ENCODE assay signal across 8 mouse cellular contexts in the genomic region with DNA sequence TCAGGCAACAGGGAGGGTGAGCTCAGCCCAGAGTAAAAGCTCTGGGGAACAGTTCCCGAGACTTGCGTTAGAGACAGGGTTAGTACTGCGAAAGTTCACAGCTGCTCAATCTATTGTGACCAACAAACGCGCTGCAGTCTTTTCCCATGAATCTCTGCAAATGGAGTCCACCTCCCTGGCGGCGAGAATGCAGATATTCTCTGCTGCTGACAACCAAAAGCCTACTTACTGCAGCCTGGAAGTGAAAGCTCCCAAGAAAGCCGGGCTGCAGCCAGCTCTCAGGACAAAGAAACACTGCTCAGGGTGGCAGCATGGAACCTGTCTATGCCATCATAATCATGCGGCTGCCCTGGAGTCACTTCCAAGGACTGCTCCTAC. TPM values are rescaled to one million over a fixed set of nuclear protein-coding genes. Genes with fewer than 3 reads are reported as not detected.
DNase-seq lines count a peak whose midpoint lies in the region; ATAC-seq and TF ChIP-seq lines count a peak whose summit lies in the region.

No protein-coding gene starts in this region.

- WGBS in forebrain, embryonic 10.5 days, result 14% methylated on average over 9 of the region's 9 CpGs
- WGBS in neural tube, embryonic 14.5 days, result 24% methylated on average over 9 of the region's 9 CpGs

- peak; percentile 38 for DNase-seq in forebrain, embryonic 10.5 days (ENCODE audit: extremely low spot score, low spot score)
- DNase-seq in heart, postnatal 10 days, result peak; percentile 54 to 64
- DNase-seq in layer of hippocampus, adult 18-20 months (ENCODE audit: low spot score in 2 of 2), result peak; percentile 11 to 35
- peak; percentile 20 to 24 for DNase-seq in lung, adult 18-20 months
- peak; percentile 15 for DNase-seq in yolk sac, embryonic 10.5 days (ENCODE audit: low spot score)

- TF ChIP-seq CTCF in bone marrow macrophage, adult 2 months (IDR thresholded peaks at IDR 0.05; ENCODE audit: low read depth, low read length), result no peak

- peak overlapping the region; percentile 61 for H3K4me2 ChIP-seq in neural tube, embryonic 14.5 days (ENCODE audit: low read depth, low read length)

- peak overlapping the region; percentile 53 for H3K27ac ChIP-seq in bone marrow macrophage, adult 2 months (ENCODE audit: insufficient read depth, low read depth, low read length)
- H3K27ac ChIP-seq in forebrain, embryonic 10.5 days, result peak overlapping the region; percentile 93
- peak overlapping the region; percentile 88 for H3K27ac ChIP-seq in neural tube, embryonic 14.5 days (ENCODE audit: low read depth, low read length)

- intact Hi-C loops in heart, postnatal 10 days (cut with DNase I), result no loop called here

- H3K27me3 ChIP-seq in forebrain, embryonic 10.5 days (ENCODE audit: poor library complexity, severe bottlenecking), result peaks cover 10% of the 10 kb centered on the region
- no peaks in the 10 kb centered on the region for H3K27me3 ChIP-seq in neural tube, embryonic 14.5 days (ENCODE audit: control insufficient read depth, insufficient read depth, low read length)

- peak; percentile 1 for ATAC-seq in CD4-positive, CD25-positive, alpha-beta regulatory T cell, adult 4 months
- ATAC-seq in neural tube, embryonic 14.5 days (ENCODE audit: low read depth), result peak; percentile 55

- H3K4me1 ChIP-seq in bone marrow macrophage, adult 2 months (ENCODE audit: control insufficient read depth, insufficient read depth, low read length), result peaks cover 22% of the 10 kb centered on the region
- peaks cover 21% of the 10 kb centered on the region for H3K4me1 ChIP-seq in forebrain, embryonic 10.5 days
- H3K4me1 ChIP-seq in neural tube, embryonic 14.5 days (ENCODE audit: control insufficient read depth, insufficient read depth, low read length), result peaks cover 2% of the 10 kb centered on the region; the same call in 1 of the 2 replicates

- no peaks in the 10 kb centered on the region for H3K9me3 ChIP-seq in forebrain, embryonic 10.5 days
- H3K9me3 ChIP-seq in neural tube, embryonic 14.5 days (ENCODE audit: control insufficient read depth, low read length), result no peaks in the 10 kb centered on the region

- TF ChIP-seq POLR2A in bone marrow macrophage, adult 2 months (IDR thresholded peaks at IDR 0.05; ENCODE audit: borderline replicate concordance, low read depth, low read length), result no peak

- peak overlapping the region; percentile 41; the same call in 1 of the 2 replicates for H3K9ac ChIP-seq in neural tube, embryonic 14.5 days (replicated peaks; ENCODE audit: low read depth, low read length)

- peak overlapping the region; percentile 80 for H3K4me3 ChIP-seq in bone marrow macrophage, adult 2 months (ENCODE audit: insufficient read depth, low read length)
- H3K4me3 ChIP-seq in forebrain, embryonic 10.5 days, result peak overlapping the region; percentile 62
- peak overlapping the region; percentile 42 for H3K4me3 ChIP-seq in neural tube, embryonic 14.5 days (ENCODE audit: low read depth, low read length)

- no peaks in the 10 kb centered on the region for H3K36me3 ChIP-seq in forebrain, embryonic 10.5 days (replicated peaks)
- no peaks in the 10 kb centered on the region for H3K36me3 ChIP-seq in neural tube, embryonic 14.5 days (ENCODE audit: control insufficient read depth, insufficient read depth, low read length)

RNA-seq across cellular contexts. Expression of gene Cd99l2, which starts 0.6 kb away (rescaled TPM):
- 10 to 100 TPM; 20.0 to 23.7 TPM for polyA plus RNA-seq in CD4-positive, CD25-positive, alpha-beta regulatory T cell, adult 4 months (2017; shearing (Covaris generic))
- 22.9 and 23.8 TPM in 2 replicates for polyA plus RNA-seq in bone marrow macrophage, adult 2 months (2012; ENCODE audit: insufficient read depth, insufficient read length, missing spikeins)
- 21.7 and 23.4 TPM in 2 replicates for polyA plus RNA-seq in forebrain, embryonic 10.5 days (2016; fragmentation: Nextera tagmentation; extraction: Ambion mirVana)
- 10 to 100 TPM; 50.2 to 50.5 TPM for total RNA-seq in heart, postnatal 10 days (2021)
- 10 to 100 TPM; 50.5 to 52.0 TPM for total RNA-seq in layer of hippocampus, adult 18-20 months (2021)
- polyA plus RNA-seq in neural tube, embryonic 14.5 days (2014; fragmentation: Nextera tagmentation; extraction: Ambion mirVana), result 69.9 and 85.0 TPM in 2 replicates

Comparison
In these comparisons a context has a peak if more than half of its experiments do, and no peak if none do; other contexts are left out.
1. Peak in every context shown above with its lines: DNase-seq, ATAC-seq, H3K4me3 ChIP-seq and H3K27ac ChIP-seq.